Mouse (Mus musculus) myocyte (in vitro differentiated cells): Measurements from ENCODE around the gene Impdh2.

ENCODE experiments used
- CEBPB ChIP-seq: IDR thresholded peaks from 2 replicates; pipeline ENCODE4 v1.6.1; 2011; ENCODE audit warnings: mild to moderate bottlenecking, moderate library complexity; ENCODE audit not compliant: poor library complexity, insufficient read depth, severe bottlenecking
- MAX ChIP-seq: IDR thresholded peaks from one replicate; pipeline ENCODE4 v1.6.1; 2011; ENCODE audit warnings: low read depth, mild to moderate bottlenecking, control low read depth
- MYOD1 ChIP-seq, 3 experiments: IDR thresholded peaks; one replicate each; pipeline ENCODE4 v1.6.1; 2011; ENCODE audit warnings: control low read depth in 2 of 3, low read depth in 2 of 3, mild to moderate bottlenecking in 2 of 3, moderate library complexity in 1 of 3; ENCODE audit not compliant: insufficient read length in 2 of 3, control insufficient read depth in 1 of 3
- POLR2A ChIP-seq: IDR thresholded peaks from one replicate; pipeline ENCODE4 v1.6.1; 2011; ENCODE audit warnings: low read depth, mild to moderate bottlenecking, control low read depth, moderate library complexity; ENCODE audit not compliant: insufficient read length
- POLR2AphosphoS2 ChIP-seq: IDR thresholded peaks from one replicate; pipeline ENCODE4 v1.6.1; 2011; ENCODE audit warnings: low read depth, control low read depth; ENCODE audit not compliant: insufficient read length
- REST ChIP-seq: IDR thresholded peaks from one replicate; pipeline ENCODE4 v1.6.1; 2011; ENCODE audit warnings: mild to moderate bottlenecking, control low read depth, moderate library complexity; ENCODE audit not compliant: insufficient read depth, insufficient read length
- USF1 ChIP-seq: IDR thresholded peaks from one replicate; pipeline ENCODE4 v1.6.1; 2011; ENCODE audit warnings: low read depth, mild to moderate bottlenecking, control low read depth, moderate library complexity

DNA sequence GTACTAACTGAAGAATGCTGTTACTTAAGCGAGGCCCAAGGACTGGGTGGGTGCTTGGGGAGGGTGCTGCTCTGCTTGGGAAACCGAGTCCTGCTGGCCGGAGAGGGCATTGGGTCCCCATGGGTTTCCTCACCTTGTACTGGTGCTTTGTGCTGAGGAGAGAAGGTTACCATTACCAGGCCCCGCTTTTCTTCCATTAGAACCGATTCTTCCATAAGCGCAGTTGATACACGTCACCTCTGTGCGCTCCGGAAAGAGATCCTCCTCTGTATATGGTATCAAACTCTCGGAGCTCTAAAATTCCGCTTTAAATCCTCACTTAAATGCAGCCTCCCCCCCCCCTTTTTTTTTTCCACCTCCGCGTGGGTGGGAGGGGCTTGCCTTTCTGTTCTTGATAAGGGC is 42.2 kb upstream of the Impdh2 start:
- TF ChIP-seq POLR2A (no peak), CEBPB (no peak), POLR2AphosphoS2 (no peak), MAX (no peak), USF1 (no peak), MYOD1 (IDR thresholded peaks at IDR 0.05; ENCODE audit: control insufficient read depth in 1 of 3, insufficient read length in 2 of 3, low read depth in 2 of 3) (no peak), REST (no peak)
